ENCODE assay signal across 8 mouse cellular contexts in the genomic region with DNA sequence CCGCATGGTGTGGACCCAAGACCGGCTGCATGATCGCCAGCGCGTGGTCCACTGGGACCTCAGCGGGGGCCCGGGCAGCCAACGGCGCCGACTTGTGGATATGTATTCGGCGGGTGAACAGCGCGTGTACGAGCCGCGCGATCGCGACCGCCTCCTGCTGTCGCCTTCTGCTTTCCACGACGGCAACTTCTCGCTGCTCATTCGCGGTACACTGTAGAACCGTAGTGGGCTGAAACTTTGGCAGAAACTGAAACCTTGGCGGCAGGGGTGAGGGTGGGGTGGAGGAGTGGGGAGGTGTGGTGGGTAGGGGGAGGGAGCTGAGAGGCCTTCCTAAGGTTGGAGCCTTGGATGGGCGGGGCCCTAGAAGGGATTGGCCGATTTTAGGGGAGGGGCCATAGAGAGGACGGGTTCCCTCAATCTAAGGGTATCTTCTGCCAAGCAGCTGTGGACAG. TPM values are rescaled to one million over a fixed set of nuclear protein-coding genes. Genes with fewer than 3 reads are reported as not detected.
A peak's percentile ranks its signal among the peaks of the same experiment; 100 is the strongest.
DNase-seq lines count a peak whose midpoint lies in the region; ATAC-seq and TF ChIP-seq lines count a peak whose summit lies in the region.

No protein-coding gene starts in this region.

- H3K4me1 ChIP-seq in embryonic fibroblast, embryonic 13.5 days (ENCODE audit: control insufficient read depth, insufficient read depth, low read length): peaks cover 4% of the 10 kb centered on the region; the same call in 1 of the 2 replicates
- H3K4me1 ChIP-seq in heart, embryonic 15.5 days (replicated peaks): peaks cover 42% of the 10 kb centered on the region
- peaks cover 13% of the 10 kb centered on the region; the same call in 1 of the 2 replicates for H3K4me1 ChIP-seq in kidney, postnatal 0 days (replicated peaks; ENCODE audit: insufficient read depth, low read length)
- H3K4me1 ChIP-seq in small intestine, adult 2 months (ENCODE audit: control insufficient read depth, insufficient read depth, insufficient read length, low read length): peaks cover 14% of the 10 kb centered on the region

- peaks cover 5% of the 10 kb centered on the region; the same call in 1 of the 2 replicates for H3K27me3 ChIP-seq in heart, embryonic 15.5 days
- H3K27me3 ChIP-seq in kidney, postnatal 0 days (ENCODE audit: insufficient read depth, low read length): no peaks in the 10 kb centered on the region
- H3K27me3 ChIP-seq in small intestine, adult 2 months (ENCODE audit: control insufficient read depth, insufficient read depth, low read length): no peaks in the 10 kb centered on the region

- no peaks in the 10 kb centered on the region for H3K9me3 ChIP-seq in heart, embryonic 15.5 days (replicated peaks)
- no peaks in the 10 kb centered on the region for H3K9me3 ChIP-seq in kidney, postnatal 0 days (replicated peaks; ENCODE audit: low read length)

- H3K9ac ChIP-seq in heart, embryonic 15.5 days: peak overlapping the region; percentile 62
- H3K9ac ChIP-seq in kidney, postnatal 0 days (ENCODE audit: low read depth, low read length): peak overlapping the region; percentile 54

- peak; percentile 75 for TF ChIP-seq POLR2A in embryonic fibroblast, embryonic 13.5 days (IDR thresholded peaks at IDR 0.05; ENCODE audit: low read depth, low read length)
- TF ChIP-seq POLR2A in small intestine, adult 2 months (IDR thresholded peaks at IDR 0.05; ENCODE audit: low read depth, low read length): no peak; the same call in 1 of the 2 replicates

- DNase-seq in adipocyte (ENCODE audit: low spot score): peak; percentile 38
- peak; percentile 85 for DNase-seq in kidney, postnatal 0 days (ENCODE audit: low spot score)
- peak; percentile 80 to 85 for DNase-seq in lung, postnatal 4 days

- WGBS in heart, embryonic 15.5 days: under 1% methylated on average over 30 of the region's 32 CpGs
- WGBS in kidney, postnatal 0 days: under 1% methylated on average over 32 of the region's 32 CpGs
- WGBS in small intestine, adult 2 months: under 1% methylated on average over 32 of the region's 32 CpGs

- ATAC-seq in CD4-positive, CD25-positive, alpha-beta regulatory T cell, adult 4 months: peak; percentile 88
- peak; percentile 32 for ATAC-seq in heart, embryonic 15.5 days (replicated peaks; ENCODE audit: insufficient number of reproducible peaks, insufficient read depth, low FRiP score, low read depth)
- peak; percentile 44 for ATAC-seq in kidney, postnatal 0 days (replicated peaks; ENCODE audit: low FRiP score, low read depth)
- ATAC-seq in frontal cortex, adult (ENCODE audit: low TSS enrichment): no peak

- peak overlapping the region; percentile 81 for H3K4me3 ChIP-seq in embryonic fibroblast, embryonic 13.5 days (ENCODE audit: insufficient read depth, low read length)
- H3K4me3 ChIP-seq in heart, embryonic 15.5 days: peak overlapping the region; percentile 53
- H3K4me3 ChIP-seq in kidney, postnatal 0 days (replicated peaks; ENCODE audit: low read depth, low read length): peak overlapping the region; percentile 47
- H3K4me3 ChIP-seq in small intestine, adult 2 months (ENCODE audit: low read depth, low read length): peak overlapping the region; percentile 76

- peak overlapping the region; percentile 97 for H3K27ac ChIP-seq in embryonic fibroblast, embryonic 13.5 days (ENCODE audit: insufficient read depth, low read length)
- H3K27ac ChIP-seq in heart, embryonic 15.5 days: peak overlapping the region; percentile 10
- H3K27ac ChIP-seq in kidney, postnatal 0 days: no peak overlapping the region
- H3K27ac ChIP-seq in small intestine, adult 2 months (ENCODE audit: insufficient read depth, low read depth, low read length): peak overlapping the region; percentile 70

- peaks cover 2% of the 10 kb centered on the region; the same call in 1 of the 2 replicates for H3K36me3 ChIP-seq in heart, embryonic 15.5 days
- peaks cover 15% of the 10 kb centered on the region for H3K36me3 ChIP-seq in kidney, postnatal 0 days (ENCODE audit: insufficient read depth, low read length)
- H3K36me3 ChIP-seq in small intestine, adult 2 months (ENCODE audit: control insufficient read depth, insufficient read depth, low read length): no peaks in the 10 kb centered on the region

- peak overlapping the region; percentile 85 for H3K4me2 ChIP-seq in heart, embryonic 15.5 days
- H3K4me2 ChIP-seq in kidney, postnatal 0 days (ENCODE audit: low read length): peak overlapping the region; percentile 73

- peak; percentile 61; the same call in 1 of the 2 replicates for TF ChIP-seq CTCF in embryonic fibroblast, embryonic 13.5 days (IDR thresholded peaks at IDR 0.05; ENCODE audit: borderline replicate concordance, insufficient read depth, low read length)
- TF ChIP-seq CTCF in kidney, postnatal 0 days (IDR thresholded peaks at IDR 0.05; ENCODE audit: low read depth): peak; percentile 55; the same call in 1 of the 2 replicates
- peak; percentile 46; the same call in 1 of the 2 replicates for TF ChIP-seq CTCF in small intestine, adult 2 months (IDR thresholded peaks at IDR 0.05; ENCODE audit: extremely low read depth, insufficient read length, insufficient replicate concordance, low read depth, low read length)

RNA-seq across cellular contexts. Expression of gene Mxra8, which starts 1.5 kb away (rescaled TPM):
- 1 to 10 TPM; 2.1 to 2.3 TPM for polyA plus RNA-seq in CD4-positive, CD25-positive, alpha-beta regulatory T cell, adult 4 months (2017; shearing (Covaris generic))
- polyA plus RNA-seq in embryonic fibroblast, embryonic 13.5 days (2011; ENCODE audit: insufficient read length, low read depth, missing spikeins): 441 and 484 TPM in 2 replicates
- polyA plus RNA-seq in heart, embryonic 15.5 days (2015; fragmentation: Nextera tagmentation; extraction: Ambion mirVana): 72.7 and 91.4 TPM in 2 replicates
- polyA plus RNA-seq in kidney, postnatal 0 days (2015; fragmentation: Nextera tagmentation; extraction: Ambion mirVana): 100 and 111 TPM in 2 replicates
- 67.9 and 98.1 TPM in 2 replicates for polyA plus RNA-seq in small intestine, adult 2 months (2012; rRNA removed)

RNA-seq across cellular contexts. Expression of gene Dvl1, which starts 6.2 kb away (rescaled TPM):
- 1 to 10 TPM; 2.2 to 4.7 TPM for polyA plus RNA-seq in CD4-positive, CD25-positive, alpha-beta regulatory T cell, adult 4 months (2017; shearing (Covaris generic))
- 38.5 and 41.4 TPM in 2 replicates for polyA plus RNA-seq in embryonic fibroblast, embryonic 13.5 days (2011; ENCODE audit: insufficient read length, low read depth, missing spikeins)
- polyA plus RNA-seq in heart, embryonic 15.5 days (2015; fragmentation: Nextera tagmentation; extraction: Ambion mirVana): 8.1 and 12.2 TPM in 2 replicates
- polyA plus RNA-seq in kidney, postnatal 0 days (2015; fragmentation: Nextera tagmentation; extraction: Ambion mirVana): 9.9 and 16.6 TPM in 2 replicates
- polyA plus RNA-seq in small intestine, adult 2 months (2012; rRNA removed): 111 and 153 TPM in 2 replicates

RNA-seq across cellular contexts. Expression of gene Aurkaip1, which starts 10.0 kb away (rescaled TPM):
- 100 to 1,000 TPM; 167 to 217 TPM for polyA plus RNA-seq in CD4-positive, CD25-positive, alpha-beta regulatory T cell, adult 4 months (2017; shearing (Covaris generic))
- polyA plus RNA-seq in embryonic fibroblast, embryonic 13.5 days (2011; ENCODE audit: insufficient read length, low read depth, missing spikeins): 73.1 and 74.4 TPM in 2 replicates
- polyA plus RNA-seq in heart, embryonic 15.5 days (2015; fragmentation: Nextera tagmentation; extraction: Ambion mirVana): 121 and 124 TPM in 2 replicates
- polyA plus RNA-seq in kidney, postnatal 0 days (2015; fragmentation: Nextera tagmentation; extraction: Ambion mirVana): 169 and 171 TPM in 2 replicates
- polyA plus RNA-seq in small intestine, adult 2 months (2012; rRNA removed): 113 and 159 TPM in 2 replicates

RNA-seq across cellular contexts. Expression of gene Tas1r3, which starts 22.1 kb away (rescaled TPM):
- under 1 TPM; 0.62 to 0.66 TPM for polyA plus RNA-seq in CD4-positive, CD25-positive, alpha-beta regulatory T cell, adult 4 months (2017; shearing (Covaris generic))
- 0.14 TPM in 1 of 2 replicates, not detected in the other for polyA plus RNA-seq in embryonic fibroblast, embryonic 13.5 days (2011; ENCODE audit: insufficient read length, low read depth, missing spikeins)
- polyA plus RNA-seq in heart, embryonic 15.5 days (2015; fragmentation: Nextera tagmentation; extraction: Ambion mirVana): 0.14 TPM in 2 replicates
- polyA plus RNA-seq in kidney, postnatal 0 days (2015; fragmentation: Nextera tagmentation; extraction: Ambion mirVana): 0.18 TPM in 2 replicates
- 1.0 and 1.8 TPM in 2 replicates for polyA plus RNA-seq in small intestine, adult 2 months (2012; rRNA removed)

RNA-seq across cellular contexts. Expression of gene Cptp, which starts 28.2 kb away (rescaled TPM):
- 10 to 100 TPM; 17.0 to 20.1 TPM for polyA plus RNA-seq in CD4-positive, CD25-positive, alpha-beta regulatory T cell, adult 4 months (2017; shearing (Covaris generic))
- polyA plus RNA-seq in embryonic fibroblast, embryonic 13.5 days (2011; ENCODE audit: insufficient read length, low read depth, missing spikeins): 17.4 and 21.5 TPM in 2 replicates
- 7.8 and 10.3 TPM in 2 replicates for polyA plus RNA-seq in heart, embryonic 15.5 days (2015; fragmentation: Nextera tagmentation; extraction: Ambion mirVana)
- 14.8 and 17.2 TPM in 2 replicates for polyA plus RNA-seq in kidney, postnatal 0 days (2015; fragmentation: Nextera tagmentation; extraction: Ambion mirVana)
- 65.7 and 69.1 TPM in 2 replicates for polyA plus RNA-seq in small intestine, adult 2 months (2012; rRNA removed)

Comparison
In these comparisons a context has a peak if more than half of its experiments do, and no peak if none do; other contexts are left out.
1. RNA of gene Mxra8, which starts 1.5 kb away (polyA plus RNA-seq): 441 to 484 TPM in embryonic fibroblast, embryonic 13.5 days, 100 to 111 TPM in kidney, postnatal 0 days, 67.9 to 98.1 TPM in small intestine, adult 2 months and 72.7 to 91.4 TPM in heart, embryonic 15.5 days; 2.1 to 2.3 TPM in CD4-positive, CD25-positive, alpha-beta regulatory T cell, adult 4 months; every median in the first group is over 10 times any median in the second.
2. Peak in every context shown above with its lines, with median percentiles within 50 percentile points of each other: DNase-seq, H3K4me3 ChIP-seq and CTCF ChIP-seq.